Mouse (Mus musculus): Measurements from ENCODE around the gene Nmrk2.

DNA sequence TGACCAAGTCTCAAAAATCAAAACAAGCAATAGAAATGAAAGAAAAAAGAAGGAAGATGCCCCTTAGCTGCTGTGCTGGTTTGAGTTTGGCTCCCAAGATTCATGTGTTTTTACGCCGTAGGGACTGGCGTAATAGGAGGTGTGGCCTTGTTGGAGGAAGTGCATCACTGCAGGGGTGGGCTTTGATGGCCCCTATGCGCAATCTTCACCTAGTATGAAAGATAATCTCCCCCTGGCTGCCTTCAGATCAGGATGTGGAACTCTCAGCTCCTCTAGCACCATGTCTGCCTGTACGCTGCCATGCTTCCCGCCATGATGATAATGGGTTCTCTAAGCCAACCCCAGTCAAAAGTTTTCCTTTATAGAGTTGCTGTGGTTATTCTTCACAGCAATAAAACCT, 14.4 kb upstream of the Nmrk2 start:
- no peak for TF ChIP-seq CTCF (conservative IDR thresholded peaks at IDR 0.05; ENCODE audit: insufficient read depth, insufficient read length, low read depth, low read length)
- no peak for TF ChIP-seq POLR2A (IDR thresholded peaks at IDR 0.05; ENCODE audit: low read depth, low read length)
